Mouse (Mus musculus) forebrain, embryonic 16.5 days (tissue): ENCODE measurements at regions not wholly inside any gene's neighbourhood (a gene's known extent, or its start where the extent isn't known, plus 50 kb on each side); places are given as distances from the start of the nearest gene placed in this dataset.
A peak's percentile ranks its signal among the peaks of the same experiment; 100 is the strongest.
"Not testable (repeated sequence)": the region's sequence is repeated elsewhere in the genome, so short reads cannot be mapped to it uniquely, and the experiment has no call there.

Experiments
- ATAC-seq: fragments of 200-750 bp; cut with Nextera tagmentation; 2 replicates; pipeline ENCODE4 v1.8.0; 2017; ENCODE audit warnings: mild to moderate bottlenecking, moderate library complexity
- H3K27ac ChIP-seq: fragments of 300-500 bp; sonication (generic); 2 replicates; pipeline ENCODE4 v1.5.1; 2014; ENCODE audit warnings: low read length, control low read depth
- H3K27me3 ChIP-seq: fragments of 300-500 bp; sonication (generic); replicated peaks from 2 replicates; pipeline ENCODE4 v1.6.1; 2014; ENCODE audit warnings: low read length; ENCODE audit not compliant: control insufficient read depth, insufficient read depth
- H3K36me3 ChIP-seq: fragments of 300-500 bp; sonication (generic); 2 replicates; pipeline ENCODE4 v1.6.1; 2014; ENCODE audit not compliant: control insufficient read depth, insufficient read depth
- H3K4me1 ChIP-seq: fragments of 300-500 bp; sonication (generic); replicated peaks from 2 replicates; pipeline ENCODE4 v1.6.1; 2014; ENCODE audit warnings: low read length; ENCODE audit not compliant: control insufficient read depth, insufficient read depth
- H3K4me2 ChIP-seq: fragments of 300-500 bp; sonication (generic); 2 replicates; pipeline ENCODE4 v1.6.1; 2014; ENCODE audit warnings: mild to moderate bottlenecking, low read length, control low read depth
- H3K4me3 ChIP-seq: fragments of 300-500 bp; sonication (generic); replicated peaks from 2 replicates; pipeline ENCODE4 v1.5.1; 2014; ENCODE audit warnings: mild to moderate bottlenecking, low read length, control low read depth
- H3K9ac ChIP-seq: fragments of 300-500 bp; sonication (generic); replicated peaks from 2 replicates; pipeline ENCODE4 v1.6.1; 2014; ENCODE audit warnings: low read depth, low read length, control low read depth
- H3K9me3 ChIP-seq: fragments of 300-500 bp; sonication (generic); 2 replicates; pipeline ENCODE4 v1.6.1; 2016; ENCODE audit warnings: low read length; ENCODE audit not compliant: control insufficient read depth
- WGBS: fragments of 180-500 bp; shearing (Covaris S2); extraction: QIAGEN DNeasy Blood & Tissue Kit; methylation state at CpG from one replicate; pipeline ENCODE4 v1.1.7; 2014; 5-methylcytosine and 5-hydroxymethylcytosine counted together

DNA sequence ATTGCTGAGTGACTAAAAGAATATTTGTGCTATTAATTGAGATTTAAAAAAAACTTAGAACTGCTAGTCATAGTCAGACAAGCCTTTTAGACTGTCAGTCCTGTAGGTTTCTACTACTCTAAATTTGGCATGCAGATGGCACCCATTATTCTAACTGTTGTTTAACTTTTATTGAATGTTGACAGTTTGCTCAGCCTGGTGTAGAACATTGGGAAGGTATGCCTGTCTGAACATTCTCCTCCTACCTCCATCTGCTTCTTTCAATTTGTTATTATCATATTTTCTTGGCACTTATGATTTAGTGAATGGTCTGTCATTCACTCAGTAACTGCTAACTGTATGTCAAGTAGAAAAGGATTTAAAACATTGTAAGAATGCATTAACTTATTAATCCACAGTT is 130.9 kb downstream of the Gmnc start:
- ATAC-seq: no peak
- H3K4me3 ChIP-seq: no peak overlapping the region
- no peaks in the 10 kb centered on the region for H3K27me3 ChIP-seq
- H3K27ac ChIP-seq: no peak overlapping the region
- no peak overlapping the region for H3K4me2 ChIP-seq
- H3K36me3 ChIP-seq: no peaks in the 10 kb centered on the region
- no peaks in the 10 kb centered on the region for H3K9me3 ChIP-seq
- no peak overlapping the region for H3K9ac ChIP-seq
- H3K4me1 ChIP-seq: no peaks in the 10 kb centered on the region

GRCm38 (mm10) chr16:26849191-26849590 is 142.3 kb downstream of the Gmnc start:
- Histone ChIP-seq H3K27me3 (no peaks in the 10 kb centered on the region), H3K4me1 (no peaks in the 10 kb centered on the region), H3K9me3 (no peaks in the 10 kb centered on the region), H3K4me2 (no peak overlapping the region), H3K9ac (no peak overlapping the region), H3K27ac (no peak overlapping the region), H3K4me3 (no peak overlapping the region), H3K36me3 (no peaks in the 10 kb centered on the region)
- no peak for ATAC-seq
- WGBS: 60% methylated on average over 1 of the region's 1 CpGs

DNA sequence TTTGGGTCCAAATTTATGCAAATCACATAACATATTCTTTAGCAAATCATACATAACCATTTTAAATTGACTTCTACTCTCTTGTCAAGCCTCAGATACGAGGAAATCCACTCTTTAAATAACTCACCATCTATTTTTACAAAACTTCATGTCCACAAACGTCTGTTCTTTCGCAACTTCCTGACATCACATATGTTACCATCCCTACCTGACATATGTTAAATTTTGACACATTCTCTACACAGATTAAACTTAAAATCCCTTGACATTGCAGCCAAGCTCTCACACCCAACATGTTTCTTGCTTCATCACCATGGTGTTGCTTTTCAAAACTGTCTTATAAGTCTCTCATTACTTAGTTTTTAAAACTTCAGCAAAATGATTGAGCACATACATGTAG is 164.4 kb downstream of the Gmnc start:
- no peaks in the 10 kb centered on the region for H3K4me1 ChIP-seq
- no peak overlapping the region for H3K4me3 ChIP-seq
- ATAC-seq: peak; percentile 49; the same call in 1 of the 2 replicates
- H3K9me3 ChIP-seq: no peaks in the 10 kb centered on the region
- 79% methylated on average over 3 of the region's 3 CpGs for WGBS
- no peak overlapping the region for H3K9ac ChIP-seq
- no peak overlapping the region for H3K27ac ChIP-seq
- no peak overlapping the region for H3K4me2 ChIP-seq
- H3K36me3 ChIP-seq: no peaks in the 10 kb centered on the region
- H3K27me3 ChIP-seq: no peaks in the 10 kb centered on the region

GRCm38 (mm10) chr16:26811201-26811600 is 180.3 kb downstream of the Gmnc start:
- H3K9me3 ChIP-seq, H3K4me1 ChIP-seq, H3K9ac ChIP-seq, H3K27me3 ChIP-seq, ATAC-seq, H3K4me2 ChIP-seq, H3K27ac ChIP-seq, H3K36me3 ChIP-seq, H3K4me3 ChIP-seq: not testable (repeated sequence)
- WGBS: 48% methylated on average over 3 of the region's 6 CpGs

DNA sequence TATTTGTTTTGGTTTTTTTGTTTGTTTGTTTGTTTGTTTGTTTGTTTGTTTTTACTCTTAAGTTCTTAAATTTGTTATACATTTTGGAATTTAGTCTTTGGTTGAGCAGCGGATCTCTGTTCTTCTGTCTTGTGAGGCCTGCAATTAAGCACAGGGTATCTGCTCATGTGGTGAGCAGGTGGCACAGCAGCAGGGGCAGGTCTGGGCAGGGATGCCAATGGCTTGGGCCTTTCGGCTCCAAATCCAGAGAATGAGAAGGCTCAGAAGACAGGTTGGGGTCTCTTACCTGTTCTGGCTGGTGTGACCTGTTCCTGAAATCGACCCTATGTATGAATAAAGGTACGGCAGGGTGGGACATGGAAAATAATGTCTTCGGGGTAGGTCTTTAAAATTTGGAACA is 186.0 kb downstream of the Gmnc start:
- Histone ChIP-seq H3K4me2 (no peak overlapping the region), H3K4me1 (no peaks in the 10 kb centered on the region), H3K36me3 (no peaks in the 10 kb centered on the region), H3K27me3 (no peaks in the 10 kb centered on the region), H3K27ac (no peak overlapping the region), H3K9me3 (no peaks in the 10 kb centered on the region), H3K9ac (no peak overlapping the region), H3K4me3 (no peak overlapping the region)
- ATAC-seq: no peak
- WGBS: 93% methylated on average over 5 of the region's 5 CpGs

DNA sequence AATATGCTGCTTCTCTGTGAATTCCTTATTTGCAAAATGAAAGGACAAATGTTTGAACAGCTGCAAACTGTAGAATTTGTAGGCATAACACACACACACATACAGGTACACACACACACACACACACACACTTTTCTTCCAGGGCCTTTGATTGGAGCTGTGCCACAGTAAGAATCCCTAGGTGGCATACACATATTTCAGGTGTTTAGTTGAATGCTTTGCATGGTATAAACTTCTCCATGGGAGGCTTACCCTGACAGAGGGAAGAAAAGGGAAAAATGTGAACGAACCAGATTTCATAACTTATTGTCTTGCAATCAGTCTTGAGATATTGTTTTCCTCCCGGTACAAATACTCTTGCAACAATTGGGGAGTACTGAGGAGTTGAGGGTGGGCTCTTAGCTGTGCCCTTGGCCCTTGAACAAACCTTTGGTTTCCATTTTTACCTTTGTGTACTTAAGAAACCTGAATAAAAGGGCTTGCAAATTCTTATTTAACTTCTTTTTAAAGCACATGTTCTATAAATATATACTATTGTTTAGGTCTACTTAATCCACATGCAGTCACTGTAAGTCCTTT is 204.3 kb downstream of the Gmnc start:
- no peaks in the 10 kb centered on the region for H3K27me3 ChIP-seq
- whole genome bisulfite sequencing: 64% methylated on average over 2 of the region's 2 CpGs
- no peak overlapping the region for H3K4me2 ChIP-seq
- H3K9ac ChIP-seq: no peak overlapping the region
- no peaks in the 10 kb centered on the region for H3K36me3 ChIP-seq
- no peaks in the 10 kb centered on the region for H3K4me1 ChIP-seq
- ATAC-seq: no peak
- no peak overlapping the region for H3K4me3 ChIP-seq
- no peaks in the 10 kb centered on the region for H3K9me3 ChIP-seq
- no peak overlapping the region for H3K27ac ChIP-seq

GRCm38 (mm10) chr16:26782331-26782730 is 200.8 kb downstream of the Il1rap start:
- Histone ChIP-seq H3K4me1 (no peaks in the 10 kb centered on the region), H3K36me3 (no peaks in the 10 kb centered on the region), H3K9ac (no peak overlapping the region), H3K27ac (no peak overlapping the region), H3K27me3 (no peaks in the 10 kb centered on the region), H3K4me2 (no peak overlapping the region), H3K4me3 (no peak overlapping the region), H3K9me3 (no peaks in the 10 kb centered on the region)
- ATAC-seq: no peak
- 53% methylated on average over 2 of the region's 2 CpGs for WGBS
